Mouse (Mus musculus): ENCODE results near the gene Olfr1058. TPM values are rescaled to one million over a fixed set of nuclear protein-coding genes. Genes with fewer than 3 reads are reported as not detected.

The Olfr1058 gene
- not detected for polyA plus RNA-seq (2017; shearing (Covaris generic))

DNA sequence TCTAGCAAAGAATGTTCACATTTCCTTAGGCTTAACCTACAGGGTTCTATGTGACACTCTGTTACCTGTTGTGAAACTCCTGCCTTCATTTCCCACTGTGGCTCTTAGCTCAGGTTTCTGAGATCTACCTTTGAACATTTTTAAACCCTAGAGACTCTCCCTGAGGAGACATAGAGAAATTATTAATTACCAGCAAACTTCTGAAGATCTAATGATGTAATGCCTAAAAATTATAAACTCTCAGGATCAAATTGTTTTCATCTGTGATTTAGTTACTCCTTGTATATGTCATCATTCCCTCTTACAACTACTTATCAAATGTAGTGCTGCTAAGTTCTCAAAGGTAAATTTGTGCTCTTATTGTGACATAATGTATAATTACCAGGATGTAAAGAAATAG, at the start of gene Olfr1058:
TSS of gene Olfr1058 (minus strand) at position 101 of the 400 bp plus-strand sequence.

DNA sequence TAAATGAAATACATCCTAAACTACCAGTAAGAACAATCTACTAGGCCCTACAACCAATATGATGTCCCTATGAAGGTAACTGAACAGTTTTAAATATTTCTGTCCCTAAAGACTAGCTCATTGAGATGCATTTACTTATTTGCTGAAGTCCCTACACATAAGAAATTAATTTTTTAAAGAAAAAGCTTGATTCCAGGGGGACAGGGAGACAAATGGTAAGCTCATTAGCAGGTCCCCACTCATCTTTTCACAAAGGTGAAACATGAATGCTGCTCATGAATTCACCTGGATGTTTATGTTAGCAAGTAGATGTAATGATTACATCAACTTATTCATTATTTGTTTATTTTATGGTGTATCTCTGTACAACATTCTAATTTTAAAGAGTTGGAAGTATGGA, 38.3 kb upstream of the Olfr1058 start, which contains the start of gene Olfr1062:
TSS of gene Olfr1062 (minus strand) at position 101 of the 400 bp plus-strand sequence.

DNA sequence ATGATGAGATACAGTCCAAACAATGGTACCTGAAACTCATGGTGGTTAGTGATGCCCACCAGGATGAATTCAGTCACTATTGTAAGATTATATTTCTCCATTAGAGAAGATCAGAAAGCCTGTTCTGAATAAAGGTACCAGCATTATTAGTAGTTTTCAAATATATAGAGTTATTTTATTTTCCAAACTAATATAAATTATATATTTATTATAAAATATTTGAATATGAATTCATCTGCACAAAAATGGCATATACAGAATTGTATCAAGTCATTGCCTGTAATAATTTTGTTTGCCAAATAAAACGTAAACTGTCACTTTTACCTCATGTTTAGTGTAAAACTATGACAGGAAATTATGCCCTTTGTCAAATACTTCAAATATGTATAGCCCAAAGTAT, 25.6 kb upstream of the Olfr1058 start, which contains the start of gene Olfr1061:
TSS of gene Olfr1061 (minus strand) at position 101 of the 400 bp plus-strand sequence.

DNA sequence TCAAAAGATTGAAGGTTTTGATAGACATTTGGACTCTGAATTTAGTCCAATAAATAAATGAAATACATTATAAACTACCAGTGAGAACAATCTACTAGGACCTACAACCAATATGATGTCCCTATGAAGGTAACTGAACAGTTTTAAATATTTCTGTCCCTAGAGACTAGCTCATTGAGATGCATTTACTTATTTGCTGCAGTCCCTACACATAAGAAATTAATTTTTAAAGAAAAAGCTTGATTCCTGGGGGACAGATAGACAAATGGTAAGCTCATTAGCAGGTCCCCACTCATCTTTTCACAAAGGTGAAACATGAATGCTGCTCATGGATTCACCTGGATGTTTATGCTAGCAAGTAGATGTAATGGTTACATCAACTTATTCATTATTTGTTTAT, 10.1 kb downstream of the Olfr1058 start, which contains the start of gene Olfr1057:
TSS of gene Olfr1057 (minus strand) at position 101 of the 400 bp plus-strand sequence.

DNA sequence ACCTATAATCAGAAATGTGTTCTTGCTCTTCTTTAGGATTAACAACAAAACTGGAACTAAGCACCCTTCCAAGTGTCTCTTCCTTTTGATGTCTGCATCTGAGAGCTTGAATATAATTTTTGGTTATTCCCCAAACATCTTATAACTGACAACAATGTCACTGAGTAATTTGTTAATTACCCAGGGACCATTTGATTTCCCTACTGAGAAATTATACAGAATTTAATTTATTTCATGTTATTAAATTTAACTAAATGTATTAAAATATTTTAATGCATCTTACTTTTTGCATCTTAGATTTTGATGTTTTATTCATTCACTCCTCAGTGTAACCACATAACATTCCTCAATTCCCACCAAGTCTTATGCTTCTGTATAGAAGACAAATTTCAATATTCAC, 26.0 kb downstream of the Olfr1058 start, which contains the start of gene Olfr1056:
TSS of gene Olfr1056 (minus strand) at position 101 of the 400 bp plus-strand sequence.

DNA sequence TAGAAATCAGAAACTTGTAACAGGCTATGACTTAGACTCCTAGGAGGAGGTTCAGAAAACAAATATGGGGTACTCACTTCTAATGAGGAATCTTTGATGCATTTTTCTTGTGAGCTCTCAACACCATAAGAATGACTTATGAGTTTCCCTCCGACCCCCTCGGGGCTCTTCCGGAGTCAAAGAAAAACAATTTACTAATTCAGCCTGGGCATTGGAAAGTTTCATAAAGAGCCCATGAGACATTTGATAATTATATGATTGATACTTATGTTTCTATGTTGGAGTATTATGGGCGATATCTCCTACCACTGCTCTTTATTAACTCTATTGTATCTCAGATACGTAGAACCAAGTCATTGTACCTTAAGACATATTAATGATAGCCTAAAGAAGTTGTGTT, 38.2 kb downstream of the Olfr1058 start, which contains the start of gene Olfr1055:
TSS of gene Olfr1055 (minus strand) at position 101 of the 400 bp plus-strand sequence.

DNA sequence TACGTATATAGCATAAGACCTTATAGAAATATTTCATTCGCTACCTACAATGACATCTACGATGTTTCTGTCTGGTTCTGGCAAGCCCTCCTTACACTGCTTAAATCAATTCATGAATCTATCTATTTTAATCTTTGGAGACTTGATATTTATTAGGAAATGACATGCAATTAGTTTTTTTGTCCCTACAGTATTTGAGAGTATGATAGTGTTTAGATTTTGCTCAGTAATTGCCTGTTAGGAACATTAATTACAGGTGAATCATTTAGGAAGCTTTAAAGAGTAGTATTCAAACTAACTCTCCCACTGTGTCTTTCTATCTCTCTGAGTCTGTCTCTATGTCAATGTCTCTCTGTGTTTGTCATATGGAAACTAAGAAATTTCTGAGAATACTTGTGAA, 53.0 kb downstream of the Olfr1058 start, which contains the start of gene Olfr1054:
TSS of gene Olfr1054 (minus strand) at position 101 of the 400 bp plus-strand sequence.

Other genes starting within 250 kb of the Olfr1058 start
- not detected for gene Olfr1040, start 241.8 kb downstream of the Olfr1058 start, polyA plus RNA-seq (2017; shearing (Covaris generic))
- gene Olfr1042, start 226.7 kb downstream of the Olfr1058 start, polyA plus RNA-seq (2017; shearing (Covaris generic)): under 1 TPM; 0.12 to 0.98 TPM
- gene Olfr1043, start 221.0 kb downstream of the Olfr1058 start, polyA plus RNA-seq (2017; shearing (Covaris generic)): 1 to 10 TPM in 1 of 2 experiments, under 1 TPM in 1; 0.12 to 3.0 TPM
- under 1 TPM in 1 of 2 experiments, not detected in 1; 0.99 TPM for gene Olfr1044, start 210.7 kb downstream of the Olfr1058 start, polyA plus RNA-seq (2017; shearing (Covaris generic))
- under 1 TPM; 0.07 to 0.10 TPM for gene Olfr52, start 202.9 kb downstream of the Olfr1058 start, polyA plus RNA-seq (2017; shearing (Covaris generic))
- gene Olfr1045, start 185.6 kb downstream of the Olfr1058 start, polyA plus RNA-seq (2017; shearing (Covaris generic)): not detected
- not detected for gene Olfr1046, start 169.2 kb downstream of the Olfr1058 start, polyA plus RNA-seq (2017; shearing (Covaris generic))
- gene Olfr1047, start 157.2 kb downstream of the Olfr1058 start, polyA plus RNA-seq (2017; shearing (Covaris generic)): not detected
- not detected for gene Olfr1048, start 148.3 kb downstream of the Olfr1058 start, polyA plus RNA-seq (2017; shearing (Covaris generic))
- under 1 TPM in 1 of 2 experiments, not detected in 1; 0.64 TPM for gene Olfr1049, start 130.2 kb downstream of the Olfr1058 start, polyA plus RNA-seq (2017; shearing (Covaris generic))
- gene Olfr1051, start 109.5 kb downstream of the Olfr1058 start, polyA plus RNA-seq (2017; shearing (Covaris generic)): not detected
- gene Olfr1052, start 96.1 kb downstream of the Olfr1058 start, polyA plus RNA-seq (2017; shearing (Covaris generic)): under 1 TPM in 1 of 2 experiments, not detected in 1; 0.20 TPM
- not detected for gene Olfr1053, start 73.3 kb downstream of the Olfr1058 start, polyA plus RNA-seq (2017; shearing (Covaris generic))
- gene Olfr1054, start 53.1 kb downstream of the Olfr1058 start, polyA plus RNA-seq (2017; shearing (Covaris generic)): not detected
- gene Olfr1055, start 38.3 kb downstream of the Olfr1058 start, polyA plus RNA-seq (2017; shearing (Covaris generic)): not detected
- not detected for gene Olfr1056, start 26.1 kb downstream of the Olfr1058 start, polyA plus RNA-seq (2017; shearing (Covaris generic))
- not detected for gene Olfr1057, start 10.2 kb downstream of the Olfr1058 start, polyA plus RNA-seq (2017; shearing (Covaris generic))
- not detected for gene Olfr1061, start 25.5 kb upstream of the Olfr1058 start, polyA plus RNA-seq (2017; shearing (Covaris generic))
- under 1 TPM; 0.10 to 0.16 TPM for gene Olfr1062, start 38.2 kb upstream of the Olfr1058 start, polyA plus RNA-seq (2017; shearing (Covaris generic))
- gene Olfr1065, start 62.0 kb upstream of the Olfr1058 start, polyA plus RNA-seq (2017; shearing (Covaris generic)): not detected
- gene Olfr1066, start 67.7 kb upstream of the Olfr1058 start, polyA plus RNA-seq (2017; shearing (Covaris generic)): not detected
- not detected for gene Olfr228, start 98.8 kb upstream of the Olfr1058 start, polyA plus RNA-seq (2017; shearing (Covaris generic))
- not detected for gene Olfr1076, start 119.9 kb upstream of the Olfr1058 start, polyA plus RNA-seq (2017; shearing (Covaris generic))
- gene Olfr1079, start 153.9 kb upstream of the Olfr1058 start, polyA plus RNA-seq (2017; shearing (Covaris generic)): not detected
- gene Olfr1080, start 169.7 kb upstream of the Olfr1058 start, polyA plus RNA-seq (2017; shearing (Covaris generic)): not detected
- gene Olfr1082, start 210.4 kb upstream of the Olfr1058 start, polyA plus RNA-seq (2017; shearing (Covaris generic)): 1 to 10 TPM in 1 of 2 experiments, not detected in 1; 2.6 TPM

Measured in inflammation-experienced regulatory T-cells (primary cell).